Mouse (Mus musculus): ENCODE results near the gene Wdr25.
A peak's percentile ranks its signal among the peaks of the same experiment; 100 is the strongest.
"Not testable (repeated sequence)": the region's sequence is repeated elsewhere in the genome, so short reads cannot be mapped to it uniquely, and the experiment has no call there.

The Wdr25 gene

GRCm38 (mm10) chr12:108892989-108893714 lies at the start of gene Wdr25:
Gene Wdr25 (plus strand): TSS chr12:108893631.
- DNase-seq (ENCODE audit: low read depth), result peak; percentile 81

GRCm38 (mm10) chr12:108848033-108848432 lies 45.4 kb upstream of the Wdr25 start:
- DNase-seq (ENCODE audit: low read depth), result not testable (repeated sequence)

- no peak for DNase-seq (ENCODE audit: low read depth)
Observed at GRCm38 (mm10) chr12:108849488-108850022, 43.9 kb upstream of the Wdr25 start.

GRCm38 (mm10) chr12:108850129-108850528 lies 43.3 kb upstream of the Wdr25 start:
- no peak for DNase-seq (ENCODE audit: low read depth)

GRCm38 (mm10) chr12:108850886-108851285 lies 42.5 kb upstream of the Wdr25 start:
- DNase-seq (ENCODE audit: low read depth), result no peak

GRCm38 (mm10) chr12:108852822-108853221 lies 40.6 kb upstream of the Wdr25 start:
- no peak for DNase-seq (ENCODE audit: low read depth)

- DNase-seq (ENCODE audit: low read depth), result no peak
Observed at GRCm38 (mm10) chr12:108855081-108855480, 38.4 kb upstream of the Wdr25 start.

GRCm38 (mm10) chr12:108856186-108856585 lies 37.2 kb upstream of the Wdr25 start:
- DNase-seq (ENCODE audit: low read depth), result no peak

GRCm38 (mm10) chr12:108857109-108857508 lies 36.3 kb upstream of the Wdr25 start:
- DNase-seq (ENCODE audit: low read depth), result no peak

GRCm38 (mm10) chr12:108857589-108858184 lies 35.7 kb upstream of the Wdr25 start:
- no peak for DNase-seq (ENCODE audit: low read depth)

GRCm38 (mm10) chr12:108858486-108858885 lies 34.9 kb upstream of the Wdr25 start:
- no peak for DNase-seq (ENCODE audit: low read depth)

GRCm38 (mm10) chr12:108865007-108865494 lies 28.4 kb upstream of the Wdr25 start:
- DNase-seq (ENCODE audit: low read depth), result no peak

GRCm38 (mm10) chr12:108869575-108869974 lies 23.9 kb upstream of the Wdr25 start:
- DNase-seq (ENCODE audit: low read depth), result peak; percentile 31

GRCm38 (mm10) chr12:108873122-108873521 lies 20.3 kb upstream of the Wdr25 start:
- no peak for DNase-seq (ENCODE audit: low read depth)

GRCm38 (mm10) chr12:108879138-108879537 lies 14.3 kb upstream of the Wdr25 start:
- DNase-seq (ENCODE audit: low read depth), result no peak

- no peak for DNase-seq (ENCODE audit: low read depth)
Observed at GRCm38 (mm10) chr12:108880606-108881005, 12.8 kb upstream of the Wdr25 start.

- no peak for DNase-seq (ENCODE audit: low read depth)
Observed at GRCm38 (mm10) chr12:108881192-108881591, 12.2 kb upstream of the Wdr25 start.

GRCm38 (mm10) chr12:108882776-108883175 lies 10.7 kb upstream of the Wdr25 start:
- no peak for DNase-seq (ENCODE audit: low read depth)

GRCm38 (mm10) chr12:108885906-108886305 lies 7.5 kb upstream of the Wdr25 start:
- DNase-seq (ENCODE audit: low read depth), result no peak

- DNase-seq (ENCODE audit: low read depth), result no peak
Observed at GRCm38 (mm10) chr12:108887077-108887476, 6.4 kb upstream of the Wdr25 start.

GRCm38 (mm10) chr12:108888632-108889031 lies 4.8 kb upstream of the Wdr25 start:
- no peak for DNase-seq (ENCODE audit: low read depth)

GRCm38 (mm10) chr12:108893715-108894431 lies 442 bp downstream of the Wdr25 start, which contains the start of gene Wars:
Gene Wars (minus strand): TSS chr12:108894174.
- DNase-seq (ENCODE audit: low read depth), result peak; percentile 94

- DNase-seq (ENCODE audit: low read depth), result no peak
Observed at GRCm38 (mm10) chr12:108894432-108894816, 993 bp downstream of the Wdr25 start.
